Mouse (Mus musculus): ENCODE results near the gene Hoxc8.

Hoxc8 gene

GRCm38 (mm10) chr15:103034807-103035547, 44.6 kb downstream of the Hoxc8 start:
- no peak for DNase-seq

- DNase-seq = no peak
Observed at GRCm38 (mm10) chr15:103035548-103035881, 45.1 kb downstream of the Hoxc8 start.

GRCm38 (mm10) chr15:103037579-103037978, 47.2 kb downstream of the Hoxc8 start:
- no peak for DNase-seq

DNA sequence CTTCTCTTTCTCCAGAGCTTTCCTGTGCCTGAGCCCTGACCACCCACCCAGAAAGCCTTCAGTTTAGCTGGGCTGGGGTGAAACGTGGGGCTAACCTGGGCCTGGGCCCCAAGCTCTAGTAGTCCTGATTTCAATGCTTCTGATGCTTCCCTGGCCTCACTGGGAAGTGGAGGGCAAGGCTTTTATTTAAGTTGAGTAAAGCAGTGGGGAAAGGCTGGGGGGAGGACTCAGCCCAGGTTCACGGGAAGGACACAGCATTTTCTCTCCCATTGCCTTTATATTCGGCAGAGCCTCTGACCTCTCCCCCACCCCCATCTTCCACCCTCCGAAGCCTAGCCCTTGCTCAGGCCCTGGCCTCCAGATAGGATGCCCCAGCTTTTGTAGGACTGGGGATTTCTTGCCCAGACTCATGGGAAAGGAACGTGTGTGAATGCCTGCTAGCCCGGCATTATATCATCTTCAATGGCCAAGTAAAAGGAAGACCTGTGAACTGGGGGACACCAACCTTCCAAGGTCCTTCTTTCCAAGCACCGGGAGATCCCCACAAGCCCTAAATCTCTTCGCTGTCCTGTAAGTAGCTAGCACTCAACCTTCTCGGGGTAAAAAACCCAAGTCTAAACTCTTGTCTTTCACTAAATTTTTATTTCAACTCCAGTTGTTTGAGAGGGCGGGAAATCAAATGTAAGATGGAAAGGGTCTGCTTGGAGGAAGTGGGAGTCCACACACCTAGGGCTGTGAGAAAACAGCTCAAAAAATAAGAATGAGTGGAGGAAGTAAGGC, 48.5 kb downstream of the Hoxc8 start:
- DNase-seq = no peak

DNA sequence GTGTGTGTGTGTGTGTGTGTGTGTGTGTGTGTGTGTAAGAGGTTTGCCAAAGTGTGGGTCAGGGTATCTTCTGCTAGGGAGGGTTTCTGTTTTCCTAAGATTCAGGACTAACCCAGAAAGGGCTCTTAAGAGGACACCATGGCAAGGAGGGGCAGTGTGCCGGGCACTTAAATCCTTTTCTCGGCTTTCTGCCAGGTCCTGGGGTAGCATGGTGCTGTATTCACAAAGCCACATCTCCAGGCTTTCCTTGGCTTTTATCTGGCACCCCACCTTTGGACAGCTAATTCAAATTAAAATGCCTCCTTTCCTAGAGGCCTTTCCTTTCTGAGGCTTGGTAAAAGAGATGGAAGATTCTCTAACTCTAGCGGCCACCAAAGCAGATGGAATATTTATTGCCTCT, 49.2 kb downstream of the Hoxc8 start:
- no peak for DNase-seq

- no peak for DNase-seq
Observed at GRCm38 (mm10) chr15:103040601-103041000, 50.2 kb downstream of the Hoxc8 start.

- DNase-seq = no peak
Observed at GRCm38 (mm10) chr15:103041613-103042012, 51.2 kb downstream of the Hoxc8 start.

- DNase-seq = no peak
Observed at GRCm38 (mm10) chr15:103042209-103042608, 51.8 kb downstream of the Hoxc8 start.

Data from cerebellum, postnatal 36 days (tissue).